Mouse (Mus musculus) gastrocnemius, postnatal 25 days (tissue): ENCODE measurements around the gene Sv2a. TPM values are rescaled to one million over a fixed set of nuclear protein-coding genes. Genes with fewer than 3 reads are reported as not detected.

Experiments used
- DNase-seq: peaks from one replicate; pipeline ENCODE4 v3.0.0; 2022
- long read RNA-seq, 2 experiments: library from polyadenylated mRNA; stranded (forward); transcript quantifications; one replicate each; pipeline ENCODE4 v2.0.0; 2021
- total RNA-seq, 2 experiments: library from RNA; stranded (reverse); gene quantifications; 1 replicate in 1 of 2; 2 replicates in 1 of 2; pipeline ENCODE4 v1.2.3; 2021

Gene Sv2a
- 1 to 10 TPM in 1 of 2 experiments, under 1 TPM in 1; 0.92 to 1.3 TPM for total RNA-seq
- long read RNA-seq, experiment 1, partial matches to known transcripts = 0 of 1 reads
- long read RNA-seq, experiment 1, other reads (novel, unspliced or antisense) = 1 of 1 reads
- long read RNA-seq, experiment 2 = 0 reads

GRCm38 (mm10) chr3:96180727-96181477, at the start of gene Sv2a:
Sv2a (plus strand) TSS chr3:96181151.
- no peak for DNase-seq

- DNase-seq = no peak
These were observed 48.5 kb upstream of the Sv2a start for GRCm38 (mm10) chr3:96132478-96132877.

GRCm38 (mm10) chr3:96133327-96133905, 47.5 kb upstream of the Sv2a start:
- DNase-seq = no peak

- no peak for DNase-seq
These were observed 45.9 kb upstream of the Sv2a start for GRCm38 (mm10) chr3:96135011-96135410.

GRCm38 (mm10) chr3:96147950-96148349, 33.0 kb upstream of the Sv2a start:
- no peak for DNase-seq

GRCm38 (mm10) chr3:96151836-96152235, 29.1 kb upstream of the Sv2a start:
- no peak for DNase-seq

- DNase-seq = no peak
These were observed 28.3 kb upstream of the Sv2a start for GRCm38 (mm10) chr3:96152611-96153010.

GRCm38 (mm10) chr3:96155501-96155900, 25.4 kb upstream of the Sv2a start:
- DNase-seq = no peak

GRCm38 (mm10) chr3:96159820-96160219, 21.1 kb upstream of the Sv2a start:
- DNase-seq = no peak

GRCm38 (mm10) chr3:96160222-96160802, 20.6 kb upstream of the Sv2a start:
- DNase-seq = peak; percentile 56

GRCm38 (mm10) chr3:96160803-96161516, 20.0 kb upstream of the Sv2a start:
- peak; percentile 50 for DNase-seq

- DNase-seq = no peak
These were observed 18.8 kb upstream of the Sv2a start, which contains the start of gene Mtmr11 for GRCm38 (mm10) chr3:96161869-96162840. Mtmr11 (plus strand) TSS chr3:96162004.

- no peak for DNase-seq
These were observed 17.9 kb upstream of the Sv2a start for GRCm38 (mm10) chr3:96163040-96163439.

GRCm38 (mm10) chr3:96168466-96169158, 12.3 kb upstream of the Sv2a start:
- no peak for DNase-seq

- DNase-seq = no peak
These were observed 10.7 kb upstream of the Sv2a start for GRCm38 (mm10) chr3:96170276-96170675.

GRCm38 (mm10) chr3:96170976-96171545, 9.9 kb upstream of the Sv2a start:
- no peak for DNase-seq

- DNase-seq = no peak
These were observed 9.3 kb upstream of the Sv2a start for GRCm38 (mm10) chr3:96171583-96172196.

GRCm38 (mm10) chr3:96172197-96173178, 8.5 kb upstream of the Sv2a start, which contains the start of gene Sf3b4:
Sf3b4 (plus strand) TSS chr3:96172332.
- DNase-seq = peak; percentile 91
